Mouse (Mus musculus): Measurements from ENCODE around the gene Cd40.

DNA sequence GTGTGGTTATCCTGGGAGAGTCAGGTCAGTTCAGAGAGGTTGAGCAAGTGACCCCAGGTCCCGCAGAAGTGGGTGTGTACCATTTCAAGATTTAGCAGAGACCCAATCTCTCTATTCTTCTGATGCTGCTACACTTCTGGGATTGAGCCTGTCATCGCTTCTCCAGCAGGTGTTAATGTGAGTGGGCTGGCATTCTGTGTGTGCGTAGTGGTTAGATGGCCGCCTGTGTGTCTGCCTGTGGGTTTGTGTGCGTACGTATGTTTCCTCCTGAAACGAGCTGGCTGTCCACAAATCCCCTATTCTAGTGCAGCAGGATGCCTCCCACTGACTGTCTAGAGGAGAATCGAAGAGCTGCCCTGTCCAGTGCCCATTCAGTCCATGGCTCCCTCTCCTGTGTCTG lies 22.6 kb downstream of the Cd40 start:
- TF ChIP-seq CTCF (IDR thresholded peaks at IDR 0.05; ENCODE audit: control insufficient read depth, insufficient read depth, low read length) = no peak
- no peak for TF ChIP-seq POLR2A (IDR thresholded peaks at IDR 0.05; ENCODE audit: borderline replicate concordance, control insufficient read depth, low read depth, low read length)
